Mouse (Mus musculus) cerebellum, adult 18-20 months (tissue): ENCODE measurements around the gene Slc27a5.

ENCODE experiments used
- DNase-seq, 2 experiments: peaks; one replicate each; pipeline ENCODE4 v3.0.0; 2021

Gene Slc27a5

GRCm38 (mm10) chr7:12998053-12998452 lies at the start of gene Slc27a5:
Slc27a5 (minus strand) TSS chr7:12998192.
- no peak for DNase-seq

GRCm38 (mm10) chr7:13046084-13046483 lies 48.1 kb upstream of the Slc27a5 start:
- peak; percentile 68 to 69 for DNase-seq

GRCm38 (mm10) chr7:13044254-13044625 lies 46.2 kb upstream of the Slc27a5 start:
- DNase-seq = no peak

- DNase-seq = peak; percentile 75 to 84
These were observed 45.7 kb upstream of the Slc27a5 start for GRCm38 (mm10) chr7:13043445-13044253.

GRCm38 (mm10) chr7:13043120-13043444 lies 45.1 kb upstream of the Slc27a5 start:
- no peak for DNase-seq

GRCm38 (mm10) chr7:13042511-13042910 lies 44.5 kb upstream of the Slc27a5 start:
- DNase-seq = no peak

GRCm38 (mm10) chr7:13041256-13041655 lies 43.3 kb upstream of the Slc27a5 start:
- DNase-seq = no peak

GRCm38 (mm10) chr7:13039181-13039580 lies 41.2 kb upstream of the Slc27a5 start:
- DNase-seq = no peak

GRCm38 (mm10) chr7:13038621-13039169 lies 40.7 kb upstream of the Slc27a5 start:
- DNase-seq = no peak

- DNase-seq = peak; percentile 97 to 100
These were observed 40.0 kb upstream of the Slc27a5 start, which contains the start of gene Ube2m for GRCm38 (mm10) chr7:13037901-13038555. Ube2m (minus strand) TSS chr7:13038275.

GRCm38 (mm10) chr7:13037366-13037765 lies 39.4 kb upstream of the Slc27a5 start:
- no peak for DNase-seq

GRCm38 (mm10) chr7:13036806-13037205 lies 38.8 kb upstream of the Slc27a5 start:
- peak in 1 of 2 experiments; percentile 15 for DNase-seq

- DNase-seq = peak in 1 of 2 experiments; percentile 58
These were observed 37.3 kb upstream of the Slc27a5 start for GRCm38 (mm10) chr7:13035211-13035855.

GRCm38 (mm10) chr7:13034148-13034977 lies 36.4 kb upstream of the Slc27a5 start, which contains the start of gene Chmp2a:
Chmp2a (minus strand) TSS chr7:13034807.
- DNase-seq = peak; percentile 97 to 98

GRCm38 (mm10) chr7:13033451-13034147 lies 35.6 kb upstream of the Slc27a5 start:
- DNase-seq = peak in 1 of 2 experiments; percentile 28

- DNase-seq = peak in 1 of 2 experiments; percentile 11
These were observed 34.5 kb upstream of the Slc27a5 start for GRCm38 (mm10) chr7:13032541-13032940.

- DNase-seq = no peak
These were observed 34.0 kb upstream of the Slc27a5 start for GRCm38 (mm10) chr7:13031983-13032382.

- peak in 1 of 2 experiments; percentile 14 for DNase-seq
These were observed 33.1 kb upstream of the Slc27a5 start for GRCm38 (mm10) chr7:13031069-13031468.

- DNase-seq = no peak
These were observed 31.0 kb upstream of the Slc27a5 start for GRCm38 (mm10) chr7:13028986-13029385.

GRCm38 (mm10) chr7:13025511-13026112 lies 27.6 kb upstream of the Slc27a5 start:
- DNase-seq = peak in 1 of 2 experiments; percentile 13

GRCm38 (mm10) chr7:13024805-13025204 lies 26.8 kb upstream of the Slc27a5 start:
- peak; percentile 79 to 84 for DNase-seq
